Mouse (Mus musculus) C2C12 (cell line): ENCODE measurements around the gene Tagln. TPM values are rescaled to one million over a fixed set of nuclear protein-coding genes. Genes with fewer than 3 reads are reported as not detected.

Source experiments
- H3K27me3 ChIP-seq: one replicate; pipeline ENCODE4 v1.6.1; 2011; ENCODE audit not compliant: control insufficient read depth, insufficient read depth, insufficient read length
- H3K36me3 ChIP-seq: one replicate; pipeline ENCODE4 v1.6.1; 2011; ENCODE audit not compliant: control insufficient read depth, insufficient read depth
- H3K4me3 ChIP-seq: one replicate; pipeline ENCODE4 v1.5.1; 2011; ENCODE audit warnings: mild to moderate bottlenecking, control low read depth; ENCODE audit not compliant: poor library complexity, insufficient read depth, severe bottlenecking
- H3K79me2 ChIP-seq: one replicate; pipeline ENCODE4 v1.6.1; 2011; ENCODE audit not compliant: control insufficient read depth, insufficient read depth
- H3K79me3 ChIP-seq: one replicate; pipeline ENCODE4 v1.6.1; 2011; ENCODE audit warnings: low read depth, control low read depth
- H3ac ChIP-seq: one replicate; pipeline ENCODE3; 2011; ENCODE audit warnings: low read depth; ENCODE audit not compliant: control insufficient read depth, insufficient read length
- CEBPB ChIP-seq: IDR thresholded peaks from one replicate; pipeline ENCODE4 v1.6.1; 2011; ENCODE audit warnings: low read depth, mild to moderate bottlenecking, control low read depth, moderate library complexity
- CTCF ChIP-seq: IDR thresholded peaks from one replicate; pipeline ENCODE4 v1.5.1; 2011; ENCODE audit not compliant: control insufficient read depth, insufficient read depth, insufficient read length
- FOSL1 ChIP-seq: IDR thresholded peaks from one replicate; pipeline ENCODE4 v1.8.0; 2011; ENCODE audit warnings: mild to moderate bottlenecking, low read length; ENCODE audit not compliant: poor library complexity, insufficient read depth, severe bottlenecking
- MAX ChIP-seq: IDR thresholded peaks from one replicate; pipeline ENCODE4 v1.6.1; 2011; ENCODE audit warnings: mild to moderate bottlenecking, control low read depth
- MYOD1 ChIP-seq: IDR thresholded peaks from one replicate; pipeline ENCODE4 v1.6.1; 2011; ENCODE audit warnings: low read depth; ENCODE audit not compliant: control insufficient read depth, insufficient read length
- MYOG ChIP-seq: IDR thresholded peaks from one replicate; pipeline ENCODE4 v1.6.1; 2011; ENCODE audit not compliant: control insufficient read depth, insufficient read length; ENCODE audit errors: extremely low read depth
- USF1 ChIP-seq: IDR thresholded peaks from one replicate; pipeline ENCODE4 v1.6.1; 2011; ENCODE audit warnings: low read depth, mild to moderate bottlenecking, control low read depth, moderate library complexity
- polyA plus RNA-seq: library from polyadenylated mRNA; unstranded; fragments of >200 nt; fragmentation: generic; extraction: Trizol; gene quantifications from one replicate; pipeline ENCODE4 v1.2.1, GENCODE M21; 2012; ENCODE audit warnings: missing spikeins

Tagln gene
- polyA plus RNA-seq, 1 experiment = 737 TPM

GRCm38 (mm10) chr9:45917041-45917934 lies 18.6 kb downstream of the Tagln start:
- Histone ChIP-seq H3K4me3 (no peak overlapping the region), H3K36me3 (peaks cover 67% of the 10 kb centered on the region), H3K79me3 (no peaks in the 10 kb centered on the region), H3K27me3 (no peaks in the 10 kb centered on the region), H3ac (no peak overlapping the region), H3K79me2 (no peaks in the 10 kb centered on the region)
- no peak for TF ChIP-seq MYOG
- TF ChIP-seq CTCF = no peak
- TF ChIP-seq FOSL1 = no peak
- no peak for TF ChIP-seq MAX
- TF ChIP-seq USF1 = no peak
- no peak for TF ChIP-seq CEBPB

- TF ChIP-seq CTCF (no peak), MYOG (no peak), FOSL1 (no peak), MAX (no peak), USF1 (no peak), CEBPB (no peak), MYOD1 (no peak)
- Histone ChIP-seq H3K79me2 (no peaks in the 10 kb centered on the region), H3K36me3 (peaks cover 61% of the 10 kb centered on the region), H3K4me3 (no peak overlapping the region), H3K27me3 (no peaks in the 10 kb centered on the region), H3ac (no peak overlapping the region), H3K79me3 (no peaks in the 10 kb centered on the region)
Observed at GRCm38 (mm10) chr9:45915659-45916058, 20.2 kb downstream of the Tagln start.

GRCm38 (mm10) chr9:45911673-45912072 lies 24.2 kb downstream of the Tagln start:
- Histone ChIP-seq H3K36me3 (peaks cover 53% of the 10 kb centered on the region), H3K4me3 (no peak overlapping the region), H3ac (no peak overlapping the region), H3K27me3 (no peaks in the 10 kb centered on the region), H3K79me2 (peaks cover 24% of the 10 kb centered on the region), H3K79me3 (peaks cover 12% of the 10 kb centered on the region)
- TF ChIP-seq CTCF = peak; percentile 27
- no peak for TF ChIP-seq MYOD1
- TF ChIP-seq CEBPB = no peak

- no peak overlapping the region for H3ac ChIP-seq
- peaks cover 48% of the 10 kb centered on the region for H3K36me3 ChIP-seq
- no peaks in the 10 kb centered on the region for H3K27me3 ChIP-seq
- H3K79me3 ChIP-seq = peaks cover 12% of the 10 kb centered on the region
- TF ChIP-seq CTCF (no peak), MYOD1 (no peak), MAX (no peak), FOSL1 (no peak), CEBPB (no peak), USF1 (no peak), MYOG (no peak)
- no peak overlapping the region for H3K4me3 ChIP-seq
- peaks cover 25% of the 10 kb centered on the region for H3K79me2 ChIP-seq
Observed at GRCm38 (mm10) chr9:45910995-45911394, 24.9 kb downstream of the Tagln start.

- no peaks in the 10 kb centered on the region for H3K27me3 ChIP-seq
- H3K4me3 ChIP-seq = peak overlapping the region; percentile 65
- no peak for TF ChIP-seq MYOD1
- TF ChIP-seq USF1 = no peak
- no peak for TF ChIP-seq MAX
- TF ChIP-seq CEBPB = no peak
- no peak for TF ChIP-seq CTCF
- no peak for TF ChIP-seq MYOG
- no peak for TF ChIP-seq FOSL1
- H3K79me2 ChIP-seq = peaks cover 36% of the 10 kb centered on the region
- H3K79me3 ChIP-seq = peaks cover 12% of the 10 kb centered on the region
- H3K36me3 ChIP-seq = peaks cover 23% of the 10 kb centered on the region
- peak overlapping the region; percentile 85 for H3ac ChIP-seq
Observed at GRCm38 (mm10) chr9:45907078-45907428, 28.8 kb downstream of the Tagln start.
